Mouse (Mus musculus): ENCODE data around the gene Mybph. TPM values are rescaled to one million over a fixed set of nuclear protein-coding genes. Genes with fewer than 3 reads are reported as not detected.

Gene Mybph
- polyA plus RNA-seq, 1 experiment = 0.89 TPM

- Histone ChIP-seq H3K4me1 (ENCODE audit: control insufficient read depth, insufficient read depth, low read length) (no peaks in the 10 kb centered on the region), H3K36me3 (ENCODE audit: control insufficient read depth, insufficient read depth, low read length) (no peaks in the 10 kb centered on the region), H3K27ac (ENCODE audit: insufficient read depth, low read depth, low read length) (no peak overlapping the region), H3K27me3 (replicated peaks; ENCODE audit: control insufficient read depth, insufficient read depth, low read length) (no peaks in the 10 kb centered on the region), H3K4me3 (ENCODE audit: insufficient read depth, low read depth, low read length) (no peak overlapping the region)
- no peak for TF ChIP-seq CTCF (conservative IDR thresholded peaks at IDR 0.05; ENCODE audit: insufficient read depth, insufficient read length, low read depth, low read length)
- TF ChIP-seq POLR2A (IDR thresholded peaks at IDR 0.05; ENCODE audit: low read depth, low read length) = no peak
- DNase-seq = no peak
- WGBS = 55% methylated on average over 3 of the region's 3 CpGs
Measured at GRCm38 (mm10) chr1:134195571-134195970, 2.3 kb downstream of the Mybph start.

GRCm38 (mm10) chr1:134195979-134196378 lies 2.7 kb downstream of the Mybph start:
- DNase-seq = no peak
- TF ChIP-seq CTCF (conservative IDR thresholded peaks at IDR 0.05; ENCODE audit: insufficient read depth, insufficient read length, low read depth, low read length) = no peak
- Histone ChIP-seq H3K36me3 (ENCODE audit: control insufficient read depth, insufficient read depth, low read length) (no peaks in the 10 kb centered on the region), H3K4me1 (ENCODE audit: control insufficient read depth, insufficient read depth, low read length) (no peaks in the 10 kb centered on the region), H3K4me3 (ENCODE audit: insufficient read depth, low read depth, low read length) (no peak overlapping the region), H3K27me3 (replicated peaks; ENCODE audit: control insufficient read depth, insufficient read depth, low read length) (no peaks in the 10 kb centered on the region), H3K27ac (ENCODE audit: insufficient read depth, low read depth, low read length) (no peak overlapping the region)
- 71% methylated on average over 4 of the region's 4 CpGs for whole genome bisulfite sequencing

- TF ChIP-seq POLR2A (IDR thresholded peaks at IDR 0.05; ENCODE audit: low read depth, low read length) (no peak), CTCF (conservative IDR thresholded peaks at IDR 0.05; ENCODE audit: insufficient read depth, insufficient read length, low read depth, low read length) (peak; percentile 91)
- H3K27ac ChIP-seq (ENCODE audit: insufficient read depth, low read depth, low read length) = no peak overlapping the region
- H3K36me3 ChIP-seq (ENCODE audit: control insufficient read depth, insufficient read depth, low read length) = no peaks in the 10 kb centered on the region
- H3K27me3 ChIP-seq (replicated peaks; ENCODE audit: control insufficient read depth, insufficient read depth, low read length) = no peaks in the 10 kb centered on the region
- WGBS = 61% methylated on average over 4 of the region's 4 CpGs
- no peaks in the 10 kb centered on the region for H3K4me1 ChIP-seq (ENCODE audit: control insufficient read depth, insufficient read depth, low read length)
- DNase-seq = peak; percentile 77
- no peak overlapping the region for H3K4me3 ChIP-seq (ENCODE audit: insufficient read depth, low read depth, low read length)
Measured at GRCm38 (mm10) chr1:134196386-134196785, 3.1 kb downstream of the Mybph start.

GRCm38 (mm10) chr1:134197325-134197982 lies 4.2 kb downstream of the Mybph start:
- Histone ChIP-seq H3K27ac (ENCODE audit: insufficient read depth, low read depth, low read length) (no peak overlapping the region), H3K36me3 (ENCODE audit: control insufficient read depth, insufficient read depth, low read length) (no peaks in the 10 kb centered on the region), H3K27me3 (replicated peaks; ENCODE audit: control insufficient read depth, insufficient read depth, low read length) (no peaks in the 10 kb centered on the region), H3K4me1 (ENCODE audit: control insufficient read depth, insufficient read depth, low read length) (no peaks in the 10 kb centered on the region), H3K4me3 (ENCODE audit: insufficient read depth, low read depth, low read length) (no peak overlapping the region)
- WGBS = 81% methylated on average over 15 of the region's 15 CpGs
- DNase-seq = no peak
- TF ChIP-seq CTCF (conservative IDR thresholded peaks at IDR 0.05; ENCODE audit: insufficient read depth, insufficient read length, low read depth, low read length) (no peak), POLR2A (IDR thresholded peaks at IDR 0.05; ENCODE audit: low read depth, low read length) (no peak)

- DNase-seq = no peak
- Histone ChIP-seq H3K36me3 (ENCODE audit: control insufficient read depth, insufficient read depth, low read length) (no peaks in the 10 kb centered on the region), H3K4me1 (ENCODE audit: control insufficient read depth, insufficient read depth, low read length) (no peaks in the 10 kb centered on the region), H3K4me3 (ENCODE audit: insufficient read depth, low read depth, low read length) (no peak overlapping the region), H3K27me3 (replicated peaks; ENCODE audit: control insufficient read depth, insufficient read depth, low read length) (no peaks in the 10 kb centered on the region), H3K27ac (ENCODE audit: insufficient read depth, low read depth, low read length) (no peak overlapping the region)
- WGBS = 85% methylated on average over 12 of the region's 12 CpGs
- TF ChIP-seq POLR2A (IDR thresholded peaks at IDR 0.05; ENCODE audit: low read depth, low read length) (no peak), CTCF (conservative IDR thresholded peaks at IDR 0.05; ENCODE audit: insufficient read depth, insufficient read length, low read depth, low read length) (no peak)
Measured at GRCm38 (mm10) chr1:134198197-134198995, 5.1 kb downstream of the Mybph start.

- WGBS = 71% methylated on average over 2 of the region's 2 CpGs
- H3K4me1 ChIP-seq (ENCODE audit: control insufficient read depth, insufficient read depth, low read length) = no peaks in the 10 kb centered on the region
- DNase-seq = no peak
- no peak overlapping the region for H3K4me3 ChIP-seq (ENCODE audit: insufficient read depth, low read depth, low read length)
- H3K27me3 ChIP-seq (replicated peaks; ENCODE audit: control insufficient read depth, insufficient read depth, low read length) = no peaks in the 10 kb centered on the region
- no peaks in the 10 kb centered on the region for H3K36me3 ChIP-seq (ENCODE audit: control insufficient read depth, insufficient read depth, low read length)
- no peak overlapping the region for H3K27ac ChIP-seq (ENCODE audit: insufficient read depth, low read depth, low read length)
- no peak for TF ChIP-seq POLR2A (IDR thresholded peaks at IDR 0.05; ENCODE audit: low read depth, low read length)
- TF ChIP-seq CTCF (conservative IDR thresholded peaks at IDR 0.05; ENCODE audit: insufficient read depth, insufficient read length, low read depth, low read length) = no peak
Measured at GRCm38 (mm10) chr1:134200481-134200880, 7.2 kb downstream of the Mybph start.

- no peak overlapping the region for H3K4me3 ChIP-seq (ENCODE audit: insufficient read depth, low read depth, low read length)
- 92% methylated on average over 6 of the region's 6 CpGs for WGBS
- no peaks in the 10 kb centered on the region for H3K27me3 ChIP-seq (replicated peaks; ENCODE audit: control insufficient read depth, insufficient read depth, low read length)
- TF ChIP-seq POLR2A (IDR thresholded peaks at IDR 0.05; ENCODE audit: low read depth, low read length) (no peak), CTCF (conservative IDR thresholded peaks at IDR 0.05; ENCODE audit: insufficient read depth, insufficient read length, low read depth, low read length) (no peak)
- H3K36me3 ChIP-seq (ENCODE audit: control insufficient read depth, insufficient read depth, low read length) = no peaks in the 10 kb centered on the region
- H3K27ac ChIP-seq (ENCODE audit: insufficient read depth, low read depth, low read length) = no peak overlapping the region
- no peak for DNase-seq
- no peaks in the 10 kb centered on the region for H3K4me1 ChIP-seq (ENCODE audit: control insufficient read depth, insufficient read depth, low read length)
Measured at GRCm38 (mm10) chr1:134200998-134201686, 7.9 kb downstream of the Mybph start.

All from kidney, adult 2 months (tissue).